Mouse (Mus musculus) MEL (cell line): ENCODE measurements around the gene Hoxb1. TPM values are rescaled to one million over a fixed set of nuclear protein-coding genes. Genes with fewer than 3 reads are reported as not detected.

Experiments
- DNase-seq: peaks from one replicate; pipeline ENCODE4 v3.0.0; 2011; ENCODE audit warnings: low read depth, low spot score
- H3K27ac ChIP-seq: 2 replicates; pipeline ENCODE4 v1.5.1; 2012; ENCODE audit warnings: low read depth, mild to moderate bottlenecking, control low read depth, low read length, moderate library complexity; ENCODE audit not compliant: control insufficient read depth
- H3K27me3 ChIP-seq, 2 experiments: fragments of 150-350 bp in 1 of 2; sonication (generic) in 1 of 2; 2 replicates each; pipeline ENCODE4 v1.6.1; 2012; ENCODE audit warnings: low read length in 2 of 2, mild to moderate bottlenecking in 2 of 2, improper control_type of control experiment in 1 of 2, moderate library complexity in 1 of 2; ENCODE audit not compliant: insufficient read depth in 2 of 2, control insufficient read depth in 1 of 2
- H3K36me3 ChIP-seq, 2 experiments: 2 replicates each; pipeline ENCODE4 v1.6.1; 2012 to 2014; ENCODE audit warnings: low read length in 2 of 2, improper control_type of control experiment in 1 of 2, inconsistent platforms in 1 of 2, mild to moderate bottlenecking in 1 of 2; ENCODE audit not compliant: insufficient read depth in 2 of 2, control insufficient read depth in 1 of 2
- H3K4me1 ChIP-seq, 2 experiments: fragments of 150-350 bp in 1 of 2; sonication (generic) in 1 of 2; 2 replicates each; pipeline ENCODE4 v1.6.1; 2012; ENCODE audit warnings: low read length in 2 of 2, improper control_type of control experiment in 1 of 2, mild to moderate bottlenecking in 1 of 2; ENCODE audit not compliant: insufficient read depth in 2 of 2, control insufficient read depth in 1 of 2
- H3K4me3 ChIP-seq, 2 experiments: fragments of 150-350 bp in 1 of 2; sonication (generic) in 1 of 2; 2 replicates each; pipeline ENCODE4 v1.5.1; 2012; ENCODE audit warnings: low read depth in 2 of 2, low read length in 2 of 2, mild to moderate bottlenecking in 2 of 2, moderate library complexity in 2 of 2, control low read depth in 1 of 2, improper control_type of control experiment in 1 of 2; ENCODE audit not compliant: control insufficient read depth in 1 of 2, insufficient read depth in 1 of 2
- H3K79me2 ChIP-seq: 2 replicates; pipeline ENCODE4 v1.6.1; 2012; ENCODE audit warnings: mild to moderate bottlenecking, low read length, moderate library complexity; ENCODE audit not compliant: control insufficient read depth, poor library complexity, insufficient read depth
- H3K9ac ChIP-seq: 2 replicates; pipeline ENCODE4 v1.6.1; 2012; ENCODE audit warnings: low read depth, mild to moderate bottlenecking, control low read depth, low read length, moderate library complexity; ENCODE audit not compliant: control insufficient read depth, poor library complexity, severe bottlenecking
- H3K9me3 ChIP-seq: fragments of 150-350 bp; sonication (generic); replicated peaks from 2 replicates; pipeline ENCODE4 v1.6.1; 2012; ENCODE audit warnings: mild to moderate bottlenecking, low read length, improper control_type of control experiment, moderate library complexity; ENCODE audit not compliant: insufficient read depth
- CHD1 ChIP-seq: IDR thresholded peaks from 2 replicates; pipeline ENCODE4 v1.6.1; 2012; ENCODE audit warnings: low read depth, mild to moderate bottlenecking, inconsistent platforms, low read length, improper control_type of control experiment
- CHD2 ChIP-seq: IDR thresholded peaks from 2 replicates; pipeline ENCODE4 v1.6.1; 2011; ENCODE audit warnings: low read length, improper control_type of control experiment
- CTCF ChIP-seq, 3 experiments: IDR thresholded peaks in 2 of 3; conservative IDR thresholded peaks in 1 of 3; 2 replicates each; pipeline ENCODE4 v1.5.1; 2011 to 2012; ENCODE audit warnings: low read length in 3 of 3, low read depth in 2 of 3, mild to moderate bottlenecking in 2 of 3, improper control_type of control experiment in 1 of 3, inconsistent platforms in 1 of 3, mixed read lengths in 1 of 3, moderate library complexity in 1 of 3; ENCODE audit not compliant: control insufficient read depth in 1 of 3, insufficient read depth in 1 of 3, poor library complexity in 1 of 3, severe bottlenecking in 1 of 3
- E2F4 ChIP-seq: IDR thresholded peaks from 2 replicates; pipeline ENCODE4 v1.6.1; 2011; ENCODE audit warnings: low read depth, low read length, improper control_type of control experiment, borderline replicate concordance
- ELF1 ChIP-seq: IDR thresholded peaks from 2 replicates; pipeline ENCODE4 v1.6.1; 2014; ENCODE audit warnings: low read depth, mild to moderate bottlenecking, inconsistent platforms, low read length, improper control_type of control experiment, moderate library complexity
- EP300 ChIP-seq, 2 experiments: IDR thresholded peaks; 2 replicates each; pipeline ENCODE4 v1.6.1; 2011; ENCODE audit warnings: improper control_type of control experiment in 2 of 2, low read length in 2 of 2, low read depth in 1 of 2, mild to moderate bottlenecking in 1 of 2
- JUND ChIP-seq: IDR thresholded peaks from 2 replicates; pipeline ENCODE4 v1.6.1; 2011; ENCODE audit warnings: low read depth, mild to moderate bottlenecking, improper control_type of control experiment, low read length
- KAT2A ChIP-seq: conservative IDR thresholded peaks from 2 replicates; pipeline ENCODE4 v1.6.1; 2012; ENCODE audit warnings: low read depth, low read length, improper control_type of control experiment, inconsistent platforms
- MAFK ChIP-seq: IDR thresholded peaks from 2 replicates; pipeline ENCODE4 v1.6.1; 2011; ENCODE audit warnings: low read depth, mild to moderate bottlenecking, low read length, improper control_type of control experiment, borderline replicate concordance
- MAX ChIP-seq: IDR thresholded peaks from 2 replicates; pipeline ENCODE4 v1.6.1; 2011; ENCODE audit warnings: low read length, improper control_type of control experiment
- MAZ ChIP-seq: IDR thresholded peaks from 2 replicates; pipeline ENCODE4 v1.6.1; 2012; ENCODE audit warnings: low read depth, mild to moderate bottlenecking, inconsistent platforms, low read length, improper control_type of control experiment
- MXI1 ChIP-seq: IDR thresholded peaks from 2 replicates; pipeline ENCODE4 v1.6.1; 2011; ENCODE audit warnings: mild to moderate bottlenecking, low read depth, low read length, improper control_type of control experiment
- MYB ChIP-seq: IDR thresholded peaks from 2 replicates; pipeline ENCODE4 v1.6.1; 2011; ENCODE audit warnings: mild to moderate bottlenecking, low read depth, low read length, improper control_type of control experiment
- MYC ChIP-seq: IDR thresholded peaks from 2 replicates; pipeline ENCODE4 v1.6.1; 2011; ENCODE audit warnings: low read depth, mild to moderate bottlenecking, low read length, improper control_type of control experiment, moderate library complexity
- NRF1 ChIP-seq: IDR thresholded peaks from 2 replicates; pipeline ENCODE4 v1.6.1; 2014; ENCODE audit warnings: low read depth, mild to moderate bottlenecking, inconsistent platforms, low read length, improper control_type of control experiment, moderate library complexity; ENCODE audit not compliant: poor library complexity, insufficient read depth, severe bottlenecking
- POLR2A ChIP-seq, 2 experiments: IDR thresholded peaks; 2 replicates each; pipeline ENCODE4 v1.6.1; 2011 to 2012; ENCODE audit warnings: low read length in 2 of 2, mild to moderate bottlenecking in 2 of 2, control low read depth in 1 of 2, improper control_type of control experiment in 1 of 2, low read depth in 1 of 2, moderate library complexity in 1 of 2; ENCODE audit not compliant: control insufficient read depth in 1 of 2, insufficient read depth in 1 of 2, poor library complexity in 1 of 2
- POLR2AphosphoS5 ChIP-seq: IDR thresholded peaks from 2 replicates; pipeline ENCODE4 v1.6.1; 2012; ENCODE audit warnings: low read depth, borderline replicate concordance, mild to moderate bottlenecking, inconsistent platforms, low read length, moderate library complexity, mixed read lengths
- RAD21 ChIP-seq: IDR thresholded peaks from 2 replicates; pipeline ENCODE4 v1.6.1; 2011; ENCODE audit warnings: mild to moderate bottlenecking, low read depth, low read length, improper control_type of control experiment
- SMC3 ChIP-seq: IDR thresholded peaks from 2 replicates; pipeline ENCODE4 v1.6.1; 2011; ENCODE audit warnings: low read depth, low read length, improper control_type of control experiment
- TBP ChIP-seq: IDR thresholded peaks from 2 replicates; pipeline ENCODE4 v1.8.0; 2011; ENCODE audit warnings: low read depth, low read length, improper control_type of control experiment
- TCF12 ChIP-seq: IDR thresholded peaks from 2 replicates; pipeline ENCODE4 v1.6.1; 2014; ENCODE audit warnings: low read depth, mild to moderate bottlenecking, inconsistent platforms, low read length, improper control_type of control experiment, moderate library complexity
- UBTF ChIP-seq: IDR thresholded peaks from 2 replicates; pipeline ENCODE4 v1.6.1; 2012; ENCODE audit warnings: low read depth, mild to moderate bottlenecking, inconsistent platforms, low read length, improper control_type of control experiment, moderate library complexity, borderline replicate concordance; ENCODE audit not compliant: insufficient read depth
- USF1 ChIP-seq: IDR thresholded peaks from 2 replicates; pipeline ENCODE4 v1.6.1; 2014; ENCODE audit warnings: low read depth, mild to moderate bottlenecking, inconsistent platforms, low read length, improper control_type of control experiment, moderate library complexity
- USF2 ChIP-seq, 2 experiments: IDR thresholded peaks; 2 replicates each; pipeline ENCODE4 v1.6.1; 2011 to 2012; ENCODE audit warnings: improper control_type of control experiment in 2 of 2, low read length in 2 of 2, borderline replicate concordance in 1 of 2, inconsistent platforms in 1 of 2, low read depth in 1 of 2, mild to moderate bottlenecking in 1 of 2; ENCODE audit not compliant: insufficient read depth in 1 of 2
- ZKSCAN1 ChIP-seq: IDR thresholded peaks from 2 replicates; pipeline ENCODE4 v1.6.1; 2012; ENCODE audit warnings: low read depth, mild to moderate bottlenecking, inconsistent platforms, low read length, improper control_type of control experiment, moderate library complexity
- ZMIZ1 ChIP-seq: IDR thresholded peaks from 2 replicates; pipeline ENCODE4 v1.6.1; 2012; ENCODE audit warnings: low read depth, mild to moderate bottlenecking, inconsistent platforms, low read length, improper control_type of control experiment, moderate library complexity
- polyA plus RNA-seq, 2 experiments: library from polyadenylated mRNA; stranded (reverse) in 1 of 2; unstranded in 1 of 2; fragments of >175 nt in 1 of 2; fragments of >200 nt in 1 of 2; gene quantifications; 2 replicates each; pipeline versions ENCODE4 v1.2.1 to v1.2.4; 2012; ENCODE audit warnings: low replicate concordance in 2 of 2, low read depth in 1 of 2; ENCODE audit not compliant: insufficient read length in 2 of 2, insufficient read depth in 1 of 2, missing spikeins in 1 of 2
- total RNA-seq: library from RNA; depleted of rRNA; stranded (reverse); fragments of 300-350 nt; gene quantifications from 2 replicates; pipeline ENCODE4 v1.2.3, GENCODE M21; 2012

Hoxb1 gene
- total and polyA plus RNA-seq, 3 experiments, result not detected

DNA sequence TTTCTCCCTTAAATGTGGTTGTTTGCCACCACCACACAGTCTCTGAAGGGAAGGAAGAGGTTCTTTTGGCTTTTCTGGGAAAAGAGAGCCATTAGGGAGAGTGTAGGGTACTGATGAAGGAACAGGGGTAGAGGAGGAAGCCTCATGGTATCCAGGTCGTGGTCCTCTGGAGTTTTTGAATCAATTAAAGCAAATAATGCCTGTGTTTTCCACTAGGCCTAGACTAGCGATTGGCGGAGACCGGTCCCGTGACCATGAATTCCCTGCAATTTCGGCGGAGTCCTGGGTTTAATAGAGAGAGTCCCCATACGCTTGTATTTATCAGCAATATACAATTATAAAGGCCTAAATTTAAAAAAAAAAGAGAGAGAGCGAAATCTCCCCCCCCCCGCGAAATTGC lies 14.2 kb upstream of the Hoxb1 start:
- no peak overlapping the region for H3K27ac ChIP-seq
- TF ChIP-seq EP300 (IDR thresholded peaks at IDR 0.05; ENCODE audit: low read depth in 1 of 2, low read length in 2 of 2), result no peak
- no peak for TF ChIP-seq MAFK
- no peak for TF ChIP-seq ZMIZ1
- no peak for TF ChIP-seq TBP
- TF ChIP-seq MXI1, result no peak
- no peak for TF ChIP-seq E2F4
- no peak for TF ChIP-seq MYC
- no peak for TF ChIP-seq ELF1
- TF ChIP-seq CTCF (IDR thresholded peaks at IDR 0.05 in 2 of 3, conservative IDR thresholded peaks at IDR 0.05 in 1 of 3; ENCODE audit: control insufficient read depth in 1 of 3, insufficient read depth in 1 of 3, low read depth in 2 of 3, low read length in 3 of 3, poor library complexity in 1 of 3, severe bottlenecking in 1 of 3), result no peak
- no peak for TF ChIP-seq USF2 (IDR thresholded peaks at IDR 0.05; ENCODE audit: borderline replicate concordance in 1 of 2, insufficient read depth in 1 of 2, low read depth in 1 of 2, low read length in 2 of 2)
- TF ChIP-seq CHD2, result no peak
- no peak for TF ChIP-seq POLR2A (IDR thresholded peaks at IDR 0.05; ENCODE audit: control insufficient read depth in 1 of 2, insufficient read depth in 1 of 2, low read depth in 1 of 2, low read length in 2 of 2, poor library complexity in 1 of 2)
- TF ChIP-seq MAX, result no peak
- no peak for TF ChIP-seq MAZ
- TF ChIP-seq JUND, result no peak
- TF ChIP-seq KAT2A, result no peak
- TF ChIP-seq TCF12, result no peak
- TF ChIP-seq USF1, result no peak
- TF ChIP-seq, all 39 proteins: peak for 0
- no peak for DNase-seq
- H3K4me3 ChIP-seq, result no peak overlapping the region
- H3K27me3 ChIP-seq, result peaks cover 0 to 4% of the 10 kb centered on the region in 2 experiments; a peak in 2 of 4 replicates
- H3K9ac ChIP-seq, result no peak overlapping the region
- H3K9me3 ChIP-seq, result no peaks in the 10 kb centered on the region
- H3K79me2 ChIP-seq, result no peaks in the 10 kb centered on the region
- no peaks in the 10 kb centered on the region for H3K4me1 ChIP-seq
- H3K36me3 ChIP-seq, result no peaks in the 10 kb centered on the region

GRCm38 (mm10) chr11:96351831-96352230 lies 13.7 kb upstream of the Hoxb1 start:
- Histone ChIP-seq H3K36me3 (no peaks in the 10 kb centered on the region), H3K9me3 (no peaks in the 10 kb centered on the region), H3K27ac (no peak overlapping the region), H3K4me1 (no peaks in the 10 kb centered on the region), H3K27me3 (peaks cover 0 to 4% of the 10 kb centered on the region in 2 experiments; a peak in 2 of 4 replicates), H3K9ac (no peak overlapping the region), H3K79me2 (no peaks in the 10 kb centered on the region), H3K4me3 (no peak overlapping the region)
- no peak for DNase-seq
- TF ChIP-seq E2F4 (no peak), USF1 (no peak), CHD1 (no peak), TBP (no peak), SMC3 (no peak), MAX (no peak), ZKSCAN1 (no peak), CTCF (IDR thresholded peaks at IDR 0.05 in 2 of 3, conservative IDR thresholded peaks at IDR 0.05 in 1 of 3; ENCODE audit: control insufficient read depth in 1 of 3, insufficient read depth in 1 of 3, low read depth in 2 of 3, low read length in 3 of 3, poor library complexity in 1 of 3, severe bottlenecking in 1 of 3) (no peak), POLR2AphosphoS5 (no peak), NRF1 (no peak), MYC (no peak), EP300 (IDR thresholded peaks at IDR 0.05; ENCODE audit: low read depth in 1 of 2, low read length in 2 of 2) (no peak), MYB (no peak), RAD21 (no peak), UBTF (no peak)
